Mouse (Mus musculus): ENCODE results near the gene Gm21974. TPM values are rescaled to one million over a fixed set of nuclear protein-coding genes. Genes with fewer than 3 reads are reported as not detected.
"Not testable (repeated sequence)": the region's sequence is repeated elsewhere in the genome, so short reads cannot be mapped to it uniquely, and the experiment has no call there.

Gm21974 gene
- polyA plus RNA-seq (2015; fragmentation: Nextera tagmentation; extraction: Ambion mirVana) = not detected in 2 replicates

DNA sequence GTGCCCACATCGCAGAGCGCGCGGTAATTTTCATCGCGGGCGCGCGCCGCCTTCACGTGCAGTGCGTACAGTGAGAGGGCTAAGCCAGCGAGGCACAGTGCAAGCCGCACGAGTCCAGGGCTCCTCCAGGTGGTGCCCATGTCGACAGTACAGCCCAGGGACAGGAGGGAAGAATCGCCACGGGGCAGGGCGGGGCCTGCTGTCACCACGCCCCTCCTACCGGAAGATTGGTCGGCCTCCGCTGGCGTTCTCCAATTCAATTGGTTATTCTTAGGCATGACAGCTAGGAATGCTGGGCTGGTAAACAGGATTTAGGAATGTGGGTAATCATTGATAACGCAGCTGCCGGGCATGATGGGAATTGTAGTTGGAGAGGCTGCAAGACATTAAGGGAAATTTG lies at the start of gene Gm21974, which contains the start of gene Vkorc1:
Gm21974 (minus strand) TSS at position 13 of the 400 bp plus-strand sequence.
Vkorc1 (minus strand) TSS at position 176 of the 400 bp plus-strand sequence.
- H3K9ac ChIP-seq = peak within 1 kb of the TSS; percentile 66
- H3K4me2 ChIP-seq = peak within 1 kb of the TSS; percentile 78
- H3K9me3 ChIP-seq (replicated peaks) = no peaks in the 10 kb centered on the region
- H3K4me3 ChIP-seq = peak within 1 kb of the TSS; percentile 54
- H3K4me1 ChIP-seq = peaks cover 10% of the 10 kb centered on the region
- under 1% methylated on average over 26 of the region's 26 CpGs for WGBS
- H3K36me3 ChIP-seq (ENCODE audit: poor library complexity, severe bottlenecking) = peaks cover 28% of the 10 kb centered on the region
- no peaks in the 10 kb centered on the region for H3K27me3 ChIP-seq
- peak; percentile 98 for ATAC-seq
- peak within 1 kb of the TSS; percentile 66 for H3K27ac ChIP-seq

GRCm38 (mm10) chr7:127944614-127945013 lies 49.4 kb upstream of the Gm21974 start:
- H3K27ac ChIP-seq = no peak overlapping the region
- H3K9me3 ChIP-seq (replicated peaks) = no peaks in the 10 kb centered on the region
- ATAC-seq = no peak
- peaks cover 36% of the 10 kb centered on the region for H3K27me3 ChIP-seq
- H3K36me3 ChIP-seq (ENCODE audit: poor library complexity, severe bottlenecking) = no peaks in the 10 kb centered on the region
- H3K9ac ChIP-seq = no peak overlapping the region
- 17% methylated on average over 23 of the region's 23 CpGs for WGBS
- H3K4me1 ChIP-seq = no peaks in the 10 kb centered on the region
- H3K4me2 ChIP-seq = no peak overlapping the region
- H3K4me3 ChIP-seq = no peak overlapping the region

GRCm38 (mm10) chr7:127942097-127942496 lies 46.8 kb upstream of the Gm21974 start:
- H3K27ac ChIP-seq; H3K36me3 ChIP-seq (ENCODE audit: poor library complexity, severe bottlenecking); H3K4me2 ChIP-seq; H3K4me3 ChIP-seq; H3K4me1 ChIP-seq; H3K9me3 ChIP-seq (replicated peaks); ATAC-seq; H3K9ac ChIP-seq: not testable (repeated sequence)
- peaks cover 36% of the 10 kb centered on the region for H3K27me3 ChIP-seq
- 59% methylated on average over 2 of the region's 2 CpGs for WGBS

DNA sequence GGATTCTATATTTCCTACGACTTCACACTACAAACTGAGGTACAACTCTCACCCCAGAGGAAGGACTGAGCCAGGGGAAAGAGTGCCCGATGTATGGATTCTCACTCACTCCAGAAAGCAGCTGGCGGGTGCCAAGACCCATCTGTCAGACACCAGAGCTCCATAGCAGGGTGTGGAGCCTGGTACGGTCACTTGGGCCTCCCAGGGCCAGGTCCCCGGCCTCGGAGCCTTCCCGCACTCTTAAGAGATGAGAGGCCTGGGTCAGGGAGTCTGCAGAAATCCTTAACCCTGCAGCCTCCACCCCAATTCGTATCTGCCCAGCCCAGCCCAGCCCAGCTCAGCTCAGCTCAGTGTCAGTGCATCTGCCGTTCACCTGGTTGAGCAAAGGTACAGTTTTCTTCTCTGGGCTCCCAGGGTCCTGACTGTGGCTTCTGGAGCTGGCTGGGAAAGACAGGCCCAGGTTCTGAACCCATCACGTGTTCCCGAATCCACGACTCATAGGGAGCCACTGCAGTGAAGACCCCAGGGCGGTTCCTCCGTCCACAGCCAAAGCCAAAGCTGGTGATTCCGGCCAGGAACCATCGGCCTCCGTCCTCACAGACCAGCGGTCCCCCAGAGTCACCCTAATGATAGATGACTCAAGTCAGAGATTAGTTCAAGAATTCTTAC lies 41.1 kb upstream of the Gm21974 start:
- peak; percentile 6; the same call in 1 of the 2 replicates for ATAC-seq
- Histone ChIP-seq H3K27ac (no peak overlapping the region), H3K4me1 (peaks cover 16% of the 10 kb centered on the region), H3K9ac (peak overlapping the region; percentile 86), H3K9me3 (replicated peaks) (no peaks in the 10 kb centered on the region), H3K4me3 (peak overlapping the region; percentile 69), H3K27me3 (0 out of 2 replicates have a peak, but pooled peaks cover 5% of the 10 kb centered on the region), H3K36me3 (ENCODE audit: poor library complexity, severe bottlenecking) (no peaks in the 10 kb centered on the region), H3K4me2 (peak overlapping the region; percentile 94)
- WGBS = 57% methylated on average over 18 of the region's 18 CpGs

GRCm38 (mm10) chr7:127935748-127936159 lies 40.5 kb upstream of the Gm21974 start:
- H3K27ac ChIP-seq = peak overlapping the region; percentile 31; the same call in 1 of the 2 replicates
- peak overlapping the region; percentile 86 for H3K9ac ChIP-seq
- H3K36me3 ChIP-seq (ENCODE audit: poor library complexity, severe bottlenecking) = no peaks in the 10 kb centered on the region
- H3K4me3 ChIP-seq = peak overlapping the region; percentile 69
- H3K9me3 ChIP-seq (replicated peaks) = no peaks in the 10 kb centered on the region
- under 1% methylated on average over 38 of the region's 38 CpGs for WGBS
- H3K4me1 ChIP-seq = peaks cover 16% of the 10 kb centered on the region
- H3K27me3 ChIP-seq = peaks cover 9% of the 10 kb centered on the region; the same call in 1 of the 2 replicates
- peak overlapping the region; percentile 94 for H3K4me2 ChIP-seq
- peak; percentile 44; the same call in 1 of the 2 replicates for ATAC-seq

GRCm38 (mm10) chr7:127935028-127935722 lies 39.9 kb upstream of the Gm21974 start:
- no peaks in the 10 kb centered on the region for H3K9me3 ChIP-seq (replicated peaks)
- peak overlapping the region; percentile 86 for H3K9ac ChIP-seq
- H3K27me3 ChIP-seq = peaks cover 15% of the 10 kb centered on the region
- peak overlapping the region; percentile 69 for H3K4me3 ChIP-seq
- H3K27ac ChIP-seq = peak overlapping the region; percentile 49; the same call in 1 of the 2 replicates
- no peaks in the 10 kb centered on the region for H3K36me3 ChIP-seq (ENCODE audit: poor library complexity, severe bottlenecking)
- peak; percentile 97 for ATAC-seq
- 7% methylated on average over 32 of the region's 32 CpGs for WGBS
- H3K4me1 ChIP-seq = peaks cover 16% of the 10 kb centered on the region
- H3K4me2 ChIP-seq = peak overlapping the region; percentile 94

- Histone ChIP-seq H3K4me3 (no peak overlapping the region), H3K27me3 (peaks cover 26% of the 10 kb centered on the region), H3K27ac (no peak overlapping the region), H3K9ac (no peak overlapping the region), H3K9me3 (replicated peaks) (no peaks in the 10 kb centered on the region), H3K4me2 (no peak overlapping the region), H3K4me1 (peaks cover 16% of the 10 kb centered on the region), H3K36me3 (ENCODE audit: poor library complexity, severe bottlenecking) (no peaks in the 10 kb centered on the region)
- ATAC-seq = no peak
- 93% methylated on average over 5 of the region's 5 CpGs for WGBS
Measured at GRCm38 (mm10) chr7:127934075-127934474, 38.8 kb upstream of the Gm21974 start.

- no peak for ATAC-seq
- Histone ChIP-seq H3K4me1 (peaks cover 16% of the 10 kb centered on the region), H3K27me3 (peaks cover 40% of the 10 kb centered on the region), H3K4me3 (no peak overlapping the region), H3K27ac (no peak overlapping the region), H3K4me2 (no peak overlapping the region), H3K36me3 (ENCODE audit: poor library complexity, severe bottlenecking) (0 out of 2 replicates have a peak, but pooled peaks cover under 1% of the 10 kb centered on the region), H3K9me3 (replicated peaks) (no peaks in the 10 kb centered on the region), H3K9ac (no peak overlapping the region)
- WGBS = 17% methylated on average over 13 of the region's 13 CpGs
Measured at GRCm38 (mm10) chr7:127932273-127933031, 37.2 kb upstream of the Gm21974 start.

DNA sequence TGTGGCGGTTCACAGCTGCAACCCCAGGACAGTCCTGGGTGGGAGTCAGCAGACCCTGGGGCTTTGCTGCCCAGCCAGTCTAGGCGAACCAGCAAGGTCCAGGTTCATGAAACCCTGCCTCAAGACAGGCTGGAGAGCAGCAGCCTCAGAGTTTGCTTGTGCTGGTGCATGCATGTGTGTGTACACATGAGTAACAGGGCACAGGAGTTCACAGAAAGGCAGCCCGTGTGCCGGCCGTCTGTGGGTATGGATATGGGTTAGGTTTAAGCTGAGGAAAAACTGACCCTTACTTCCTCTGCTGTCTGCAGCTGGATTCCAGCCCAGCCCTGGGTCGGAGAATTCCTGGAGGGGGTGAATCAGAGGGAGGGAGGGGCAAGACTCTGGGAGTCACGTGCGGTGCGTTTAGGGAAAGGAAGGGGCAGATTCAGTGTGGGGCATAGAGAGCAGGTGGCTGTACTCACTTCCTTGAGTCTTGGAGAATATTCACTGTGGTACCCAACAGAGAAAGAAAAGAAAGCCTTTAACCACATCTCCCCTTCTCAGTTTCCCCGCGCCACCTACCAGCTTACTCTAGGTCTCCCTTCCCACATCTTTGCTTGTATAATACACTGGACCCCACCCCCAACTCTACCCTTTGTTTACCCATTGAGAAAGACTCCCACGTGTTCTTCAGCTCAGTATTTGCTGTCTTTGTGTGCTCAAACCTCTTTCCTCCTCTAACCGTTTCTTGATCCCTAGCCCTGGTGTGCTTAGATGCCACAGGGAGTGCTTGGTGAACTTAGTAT lies 36.3 kb upstream of the Gm21974 start:
- H3K9me3 ChIP-seq (replicated peaks) = no peaks in the 10 kb centered on the region
- no peak overlapping the region for H3K27ac ChIP-seq
- H3K36me3 ChIP-seq (ENCODE audit: poor library complexity, severe bottlenecking) = peaks cover 10% of the 10 kb centered on the region
- no peak overlapping the region for H3K4me2 ChIP-seq
- peaks cover 40% of the 10 kb centered on the region for H3K27me3 ChIP-seq
- peaks cover 16% of the 10 kb centered on the region for H3K4me1 ChIP-seq
- WGBS = 30% methylated on average over 13 of the region's 13 CpGs
- no peak for ATAC-seq
- H3K9ac ChIP-seq = no peak overlapping the region
- no peak overlapping the region; the same call in 1 of the 2 replicates for H3K4me3 ChIP-seq

DNA sequence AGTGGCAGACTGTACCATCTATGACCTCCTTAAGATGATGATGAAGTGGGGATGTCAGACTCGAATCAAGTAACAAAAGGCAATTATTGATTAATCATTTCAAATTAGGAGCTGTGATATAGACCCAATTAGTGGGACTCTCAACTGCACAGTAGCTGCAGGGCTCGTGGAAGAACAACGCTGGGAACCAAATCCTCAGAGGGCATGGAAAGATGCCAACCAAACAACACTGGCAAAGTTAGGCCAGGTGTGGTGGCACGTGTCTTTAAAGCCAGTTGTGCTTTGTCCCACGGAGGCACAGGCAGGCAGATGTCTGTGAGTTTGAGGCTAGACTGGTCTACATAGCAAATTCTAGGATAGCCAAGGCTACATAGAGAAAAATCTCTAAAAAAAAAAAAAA lies 35.4 kb upstream of the Gm21974 start:
- Histone ChIP-seq H3K4me1 (peaks cover 8% of the 10 kb centered on the region; the same call in 1 of the 2 replicates), H3K27ac (no peak overlapping the region), H3K9me3 (replicated peaks) (no peaks in the 10 kb centered on the region), H3K4me3 (no peak overlapping the region), H3K36me3 (ENCODE audit: poor library complexity, severe bottlenecking) (peaks cover 19% of the 10 kb centered on the region), H3K9ac (no peak overlapping the region), H3K27me3 (peaks cover 40% of the 10 kb centered on the region), H3K4me2 (no peak overlapping the region)
- 68% methylated on average over 5 of the region's 5 CpGs for WGBS
- ATAC-seq = no peak

DNA sequence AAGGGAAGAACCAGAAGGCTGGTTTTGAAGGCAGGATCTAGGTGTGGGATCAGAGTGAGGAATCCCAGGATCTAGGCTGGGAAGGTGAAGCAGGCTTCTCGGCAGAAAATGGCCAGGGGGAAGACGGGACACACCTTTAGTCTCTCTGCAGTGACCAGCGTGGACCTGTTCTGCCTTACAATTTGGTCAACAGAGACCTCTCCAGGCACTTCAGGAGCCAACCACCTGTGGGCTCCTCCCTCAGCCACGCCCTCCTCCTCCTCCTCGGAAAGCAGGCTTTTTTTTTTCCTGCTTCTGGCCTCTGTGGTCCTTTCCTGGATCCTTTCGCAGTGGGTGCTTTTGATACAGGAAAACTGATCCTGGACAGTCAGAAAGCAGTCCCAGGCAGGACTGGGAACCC lies 34.7 kb upstream of the Gm21974 start, which contains the start of gene Prss8:
Prss8 (minus strand) TSS at position 182 of the 400 bp plus-strand sequence.
- H3K36me3 ChIP-seq (ENCODE audit: poor library complexity, severe bottlenecking) = peaks cover 26% of the 10 kb centered on the region
- no peak within 1 kb of the TSS for H3K4me3 ChIP-seq
- no peaks in the 10 kb centered on the region for H3K9me3 ChIP-seq (replicated peaks)
- peaks cover 7% of the 10 kb centered on the region; the same call in 1 of the 2 replicates for H3K4me1 ChIP-seq
- 0 out of 2 replicates have a peak within 1 kb of the TSS, but pooled peaks have one; percentile 17 for H3K9ac ChIP-seq
- no peak for ATAC-seq
- peaks cover 40% of the 10 kb centered on the region for H3K27me3 ChIP-seq
- H3K4me2 ChIP-seq = 0 out of 2 replicates have a peak within 1 kb of the TSS, but pooled peaks have one; percentile 2
- H3K27ac ChIP-seq = no peak within 1 kb of the TSS
- WGBS = 10% methylated on average over 6 of the region's 6 CpGs

Data from forebrain, embryonic 13.5 days (tissue).